Mouse (Mus musculus) splenic B cell, adult 2 months (primary cell): ENCODE measurements around the gene Cdk18.

Experiments used
- DNase-seq: peaks from one replicate; pipeline ENCODE4 v3.0.0-alpha.2; 2011; ENCODE audit warnings: low read depth, low spot score
- H3K27me3 ChIP-seq: 2 replicates; pipeline ENCODE4 v1.6.1; 2012; ENCODE audit warnings: mild to moderate bottlenecking, low read length, moderate library complexity, mixed read lengths; ENCODE audit not compliant: control insufficient read depth, poor library complexity, insufficient read depth, severe bottlenecking
- H3K36me3 ChIP-seq: 2 replicates; pipeline ENCODE4 v1.6.1; 2012; ENCODE audit warnings: mild to moderate bottlenecking, low read length, moderate library complexity, mixed read lengths; ENCODE audit not compliant: control insufficient read depth, poor library complexity, insufficient read depth, severe bottlenecking

Gene Cdk18

GRCm38 (mm10) chr1:132141166-132141565 is 1.7 kb upstream of the Cdk18 start:
- no peaks in the 10 kb centered on the region for H3K36me3 ChIP-seq
- no peak for DNase-seq
- H3K27me3 ChIP-seq: peaks cover 2% of the 10 kb centered on the region; the same call in 1 of the 2 replicates

- H3K36me3 ChIP-seq: no peaks in the 10 kb centered on the region
- peaks cover 2% of the 10 kb centered on the region; the same call in 1 of the 2 replicates for H3K27me3 ChIP-seq
- no peak for DNase-seq
Observed at GRCm38 (mm10) chr1:132140574-132140973, 1.1 kb upstream of the Cdk18 start.

- Histone ChIP-seq H3K36me3 (no peaks in the 10 kb centered on the region), H3K27me3 (peaks cover 2% of the 10 kb centered on the region; the same call in 1 of the 2 replicates)
- DNase-seq: peak; percentile 64
Observed at GRCm38 (mm10) chr1:132140171-132140570, 687 bp upstream of the Cdk18 start.

- H3K27me3 ChIP-seq: peaks cover 2% of the 10 kb centered on the region; the same call in 1 of the 2 replicates
- H3K36me3 ChIP-seq: no peaks in the 10 kb centered on the region
- no peak for DNase-seq
Observed at GRCm38 (mm10) chr1:132138576-132139415, 688 bp downstream of the Cdk18 start.

GRCm38 (mm10) chr1:132137935-132138575 is 1.4 kb downstream of the Cdk18 start:
- Histone ChIP-seq H3K36me3 (no peaks in the 10 kb centered on the region), H3K27me3 (peaks cover 2% of the 10 kb centered on the region; the same call in 1 of the 2 replicates)
- DNase-seq: no peak

GRCm38 (mm10) chr1:132136847-132137246 is 2.6 kb downstream of the Cdk18 start:
- no peaks in the 10 kb centered on the region for H3K36me3 ChIP-seq
- no peak for DNase-seq
- peaks cover 2% of the 10 kb centered on the region; the same call in 1 of the 2 replicates for H3K27me3 ChIP-seq

- no peak for DNase-seq
- Histone ChIP-seq H3K36me3 (no peaks in the 10 kb centered on the region), H3K27me3 (peaks cover 2% of the 10 kb centered on the region; the same call in 1 of the 2 replicates)
Observed at GRCm38 (mm10) chr1:132135631-132136030, 3.9 kb downstream of the Cdk18 start.

GRCm38 (mm10) chr1:132128311-132128710 is 11.2 kb downstream of the Cdk18 start:
- Histone ChIP-seq H3K27me3 (no peaks in the 10 kb centered on the region), H3K36me3 (no peaks in the 10 kb centered on the region)
- no peak for DNase-seq

- Histone ChIP-seq H3K36me3 (no peaks in the 10 kb centered on the region), H3K27me3 (no peaks in the 10 kb centered on the region)
- no peak for DNase-seq
Observed at GRCm38 (mm10) chr1:132125803-132126405, 13.6 kb downstream of the Cdk18 start.

- no peaks in the 10 kb centered on the region for H3K27me3 ChIP-seq
- no peaks in the 10 kb centered on the region for H3K36me3 ChIP-seq
- DNase-seq: no peak
Observed at GRCm38 (mm10) chr1:132125249-132125648, 14.2 kb downstream of the Cdk18 start.

- Histone ChIP-seq H3K27me3 (no peaks in the 10 kb centered on the region), H3K36me3 (no peaks in the 10 kb centered on the region)
- no peak for DNase-seq
Observed at GRCm38 (mm10) chr1:132123420-132124014, 16.0 kb downstream of the Cdk18 start.

- Histone ChIP-seq H3K27me3 (no peaks in the 10 kb centered on the region), H3K36me3 (no peaks in the 10 kb centered on the region)
- no peak for DNase-seq
Observed at GRCm38 (mm10) chr1:132121895-132122294, 17.6 kb downstream of the Cdk18 start.

GRCm38 (mm10) chr1:132121236-132121635 is 18.2 kb downstream of the Cdk18 start:
- peak; percentile 83 for DNase-seq
- H3K36me3 ChIP-seq: no peaks in the 10 kb centered on the region
- no peaks in the 10 kb centered on the region for H3K27me3 ChIP-seq

- Histone ChIP-seq H3K36me3 (no peaks in the 10 kb centered on the region), H3K27me3 (no peaks in the 10 kb centered on the region)
- peak; percentile 81 for DNase-seq
Observed at GRCm38 (mm10) chr1:132116606-132117005, 22.9 kb downstream of the Cdk18 start.
